Mouse (Mus musculus) urinary bladder, postnatal 14 days (tissue): ENCODE measurements around the gene Tbc1d23.
"Not testable (repeated sequence)": the region's sequence is repeated elsewhere in the genome, so short reads cannot be mapped to it uniquely, and the experiment has no call there.

Experiments used
- DNase-seq: peaks from one replicate; pipeline ENCODE4 v3.0.0; 2021; ENCODE audit warnings: low spot score

Tbc1d23 gene

DNA sequence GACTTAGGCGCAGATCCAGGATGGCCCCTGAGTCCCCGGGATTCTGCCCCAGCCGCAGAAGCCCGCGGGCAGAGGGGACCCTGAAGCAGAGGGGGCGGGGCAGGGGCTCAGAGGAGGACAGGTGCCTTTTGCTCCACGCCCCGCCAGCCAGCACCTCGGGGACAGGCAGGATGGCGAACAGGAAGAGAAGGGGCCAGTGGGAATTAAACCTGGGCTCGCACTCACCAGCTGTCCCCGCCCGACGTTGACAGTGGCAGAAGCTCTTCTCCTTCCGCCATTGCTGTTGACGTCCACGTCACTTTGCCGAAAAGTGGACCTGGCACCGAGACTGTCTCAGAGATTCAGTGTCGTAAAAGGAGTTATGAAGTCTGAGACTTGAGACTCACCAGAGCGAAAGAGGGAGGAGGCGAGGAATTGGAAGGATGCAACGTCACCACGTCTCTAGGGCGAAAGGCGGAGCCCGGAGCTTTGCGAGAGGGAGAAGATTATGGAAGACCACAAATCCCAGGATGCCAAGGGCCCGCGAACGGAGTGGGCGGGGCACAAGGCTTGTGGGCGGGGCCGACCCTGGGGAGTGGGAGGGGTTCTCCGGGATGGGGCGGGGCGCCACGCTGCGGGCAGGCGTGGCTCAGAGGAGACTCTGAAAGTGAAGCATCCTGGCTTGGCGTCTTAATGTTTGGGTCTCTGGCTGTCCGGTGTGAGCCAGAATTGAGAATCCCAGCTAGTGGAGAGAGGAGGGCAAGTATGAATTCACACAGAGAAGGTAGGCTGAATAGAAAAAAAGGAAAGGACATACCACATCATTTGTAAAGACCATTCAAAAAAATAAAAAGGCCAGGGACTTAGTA, at the start of gene Tbc1d23:
Gene Tbc1d23, minus strand, starts transcription at position 416 of the 848 bp plus-strand sequence.
- DNase-seq, result peak; percentile 96

DNA sequence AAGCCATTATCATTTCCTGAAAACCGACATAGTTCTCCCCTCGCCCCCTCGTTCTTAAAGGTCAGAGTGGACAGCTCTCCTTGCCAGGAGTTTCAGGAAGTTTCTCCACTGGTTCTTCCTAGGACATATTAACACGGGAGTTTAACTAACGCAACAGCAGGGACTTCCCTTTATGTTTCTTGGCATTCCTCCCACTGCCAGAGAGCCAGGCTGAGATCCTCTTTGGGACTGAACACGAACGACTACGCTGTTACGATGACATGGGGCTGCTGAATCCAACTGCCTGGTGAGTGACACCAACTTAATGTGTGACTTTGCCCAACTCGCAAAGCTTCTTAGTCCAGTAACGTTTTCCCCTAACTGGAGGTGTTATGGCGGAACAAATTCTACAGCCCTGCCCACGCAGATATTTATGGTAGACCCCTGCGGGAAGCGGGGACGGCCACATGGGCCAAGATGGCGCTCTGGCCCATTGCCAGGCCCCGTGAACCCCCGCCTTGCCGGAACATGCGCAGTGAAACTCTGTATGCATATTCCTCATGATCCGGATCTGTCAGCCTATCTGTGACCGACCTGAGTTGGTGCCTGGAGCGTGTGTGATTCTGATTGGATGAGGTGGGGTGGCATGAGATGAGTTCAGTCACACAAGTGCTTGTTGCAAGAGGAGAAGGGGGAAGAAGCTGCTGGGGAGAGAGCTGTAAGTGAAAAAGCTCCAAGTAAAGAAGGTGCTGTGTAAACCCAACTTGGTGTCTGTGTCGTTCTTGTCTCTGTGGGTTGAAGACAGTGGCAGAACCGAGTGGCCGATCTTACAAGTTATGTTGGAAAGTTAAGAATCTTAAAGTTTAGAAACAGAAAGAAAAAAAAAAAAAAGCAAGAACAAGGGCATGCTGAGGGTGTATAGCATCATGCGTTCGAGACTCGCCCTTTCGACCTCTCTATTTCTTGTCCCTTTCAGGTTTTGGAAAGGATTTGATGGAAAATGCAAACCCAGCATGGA, 49.2 kb upstream of the Tbc1d23 start:
- DNase-seq, result no peak

GRCm38 (mm10) chr16:57278976-57279626, 47.8 kb upstream of the Tbc1d23 start:
- DNase-seq, result no peak

DNA sequence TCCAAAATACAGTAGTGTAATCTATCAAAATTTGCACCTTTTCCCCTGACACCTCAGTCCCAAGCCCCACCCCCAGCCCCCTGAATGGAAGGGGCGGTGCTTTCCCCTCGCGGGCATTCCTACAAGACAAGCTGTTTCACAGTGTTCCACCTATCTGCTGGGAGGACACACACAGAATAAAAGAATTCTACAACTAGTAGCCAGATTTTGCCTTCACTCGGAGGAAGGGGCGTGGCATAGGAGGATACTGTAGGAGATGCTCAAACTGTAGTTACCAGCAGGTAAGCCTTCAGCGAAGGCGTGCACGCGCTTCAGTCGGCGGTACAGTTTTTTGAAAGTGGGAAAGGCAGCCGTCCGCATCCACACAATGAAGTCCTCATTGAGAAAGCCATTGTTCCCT, 38.4 kb upstream of the Tbc1d23 start:
- no peak for DNase-seq

DNA sequence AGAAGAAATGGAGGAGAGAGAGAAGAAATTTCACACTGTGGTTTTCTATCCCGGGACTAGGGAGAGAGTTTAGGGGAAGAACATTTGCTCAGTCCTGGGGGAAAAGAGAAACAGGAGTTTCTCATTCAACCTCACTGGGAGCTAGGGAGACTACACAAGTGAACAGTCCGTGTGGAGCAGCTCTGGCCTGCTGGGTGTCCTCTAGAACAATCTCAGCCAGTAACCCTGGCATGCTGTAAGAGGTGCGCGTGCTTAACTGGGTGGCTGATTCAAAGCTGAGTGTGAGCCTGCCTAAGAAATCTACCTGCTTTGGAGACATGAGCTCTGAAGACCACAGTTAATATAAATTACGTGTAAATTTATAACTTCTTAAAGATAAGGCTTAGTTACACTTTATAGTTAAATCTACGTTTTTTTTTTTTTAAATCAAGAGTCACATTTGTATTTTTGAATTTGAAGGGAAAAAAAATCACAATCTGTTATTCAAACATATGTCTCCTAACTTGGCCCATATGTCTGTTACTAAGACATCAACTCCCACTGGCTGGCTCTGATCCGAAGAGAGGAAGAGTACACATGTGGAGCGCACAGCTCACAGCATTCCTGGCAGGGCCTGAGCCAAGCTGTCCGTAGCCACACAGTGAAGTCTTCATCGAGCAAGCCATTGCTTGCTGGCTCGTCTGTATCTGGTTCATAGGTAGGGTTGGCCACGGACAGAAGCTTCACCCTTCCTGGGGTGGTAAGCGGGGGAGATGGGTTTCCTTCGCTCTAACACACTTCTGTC, 36.9 kb upstream of the Tbc1d23 start:
- DNase-seq, result no peak

DNA sequence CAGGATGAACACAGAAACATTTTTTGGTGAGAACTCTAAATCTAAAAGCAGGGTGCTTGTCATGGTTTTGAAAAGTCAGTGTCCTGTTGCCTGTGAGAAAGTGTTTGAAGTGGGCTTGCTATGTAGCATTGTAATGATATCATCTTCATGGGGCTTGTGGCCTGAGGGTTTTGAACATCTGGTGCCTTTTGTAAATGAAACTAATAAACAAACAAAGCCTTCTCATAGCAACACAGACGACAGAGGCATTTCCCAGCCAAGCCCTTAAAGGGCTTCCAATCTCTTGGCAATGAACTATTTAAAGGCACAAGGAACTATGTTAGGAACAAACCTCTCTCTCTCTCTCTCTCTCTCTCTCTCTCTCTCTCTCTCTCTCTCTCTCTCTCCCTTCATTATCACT, 35.8 kb upstream of the Tbc1d23 start:
- peak; percentile 16 for DNase-seq

- no peak for DNase-seq
These were observed 28.8 kb upstream of the Tbc1d23 start for GRCm38 (mm10) chr16:57260152-57260551.

DNA sequence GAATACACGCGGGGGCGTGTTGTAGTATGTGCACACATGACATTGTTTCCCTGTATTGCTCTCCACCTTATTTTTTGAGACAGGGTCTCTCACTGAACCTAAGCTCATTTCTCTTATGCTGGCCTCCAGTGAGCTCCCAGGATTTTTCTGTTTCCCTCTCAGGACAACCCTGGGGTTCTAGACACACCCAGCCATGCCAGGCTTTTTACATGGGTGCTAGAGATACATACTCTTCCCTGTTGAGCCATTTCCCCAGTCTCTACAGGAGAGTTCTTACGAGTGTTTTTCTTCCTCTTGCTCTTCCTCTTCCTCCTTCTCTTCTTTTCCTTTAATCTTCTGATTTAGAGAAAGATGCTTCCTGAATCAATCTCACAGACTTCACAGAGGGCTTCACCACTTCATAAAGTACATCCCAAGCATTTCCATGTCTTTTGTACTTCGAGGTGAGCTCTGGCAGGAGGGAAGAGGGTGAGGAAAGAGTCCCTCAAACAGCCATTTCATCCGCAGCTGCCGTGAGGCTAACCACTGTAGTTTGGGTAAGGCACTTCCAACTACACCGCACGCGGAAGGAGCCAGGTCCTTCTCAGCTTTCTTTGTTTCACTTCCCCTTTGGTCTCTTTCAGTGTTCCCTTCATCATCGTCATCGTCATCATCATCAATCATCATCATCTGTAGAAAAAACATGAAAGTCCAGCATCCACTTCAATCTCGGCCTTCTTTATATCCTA, 28.2 kb upstream of the Tbc1d23 start:
- DNase-seq, result no peak

- DNase-seq, result peak; percentile 10
These were observed 20.5 kb upstream of the Tbc1d23 start for GRCm38 (mm10) chr16:57251589-57252421.

DNA sequence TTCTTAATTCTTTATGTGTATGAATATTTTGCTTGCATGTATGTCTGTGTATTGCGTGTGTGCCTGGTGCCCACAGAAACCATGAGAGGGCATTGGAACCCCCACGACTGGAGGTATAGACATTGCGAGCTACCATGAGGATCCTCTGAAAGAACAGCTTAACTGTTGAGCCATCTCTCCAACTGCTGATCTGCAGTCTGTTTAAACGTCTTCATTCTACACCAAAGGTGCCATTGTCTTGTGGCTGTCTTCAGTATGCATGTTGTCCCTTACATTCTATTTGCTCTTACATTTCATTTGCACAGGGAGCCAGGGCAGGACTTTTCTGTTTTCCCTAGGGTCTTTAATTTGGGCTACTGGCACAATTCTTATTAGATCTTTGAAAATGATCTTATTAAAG, 19.7 kb upstream of the Tbc1d23 start:
- no peak for DNase-seq

GRCm38 (mm10) chr16:57247464-57247863, 16.2 kb upstream of the Tbc1d23 start:
- no peak for DNase-seq

DNA sequence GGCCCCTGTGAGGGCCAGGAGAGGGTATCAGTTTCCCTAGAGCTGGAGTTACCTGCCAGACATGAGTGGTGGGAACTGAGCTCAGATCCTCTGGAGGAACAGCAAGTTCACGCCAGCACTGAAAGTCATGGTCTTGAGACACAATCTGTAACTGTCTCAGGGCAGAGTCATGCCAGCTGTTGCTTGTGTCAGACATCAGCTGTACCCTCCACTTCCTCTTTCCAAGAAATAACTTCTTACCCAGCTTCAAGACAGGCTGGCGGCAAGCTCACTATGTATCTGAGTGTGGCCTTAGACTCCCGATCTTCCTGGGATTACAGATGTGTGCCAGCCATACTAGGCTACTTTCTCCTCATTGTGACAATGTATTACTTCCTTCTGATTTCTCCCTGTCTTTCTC, 15.3 kb upstream of the Tbc1d23 start:
- no peak for DNase-seq

- DNase-seq, result peak; percentile 86
These were observed 12.5 kb upstream of the Tbc1d23 start for GRCm38 (mm10) chr16:57243858-57244248.

GRCm38 (mm10) chr16:57243205-57243857, 12.0 kb upstream of the Tbc1d23 start:
- no peak for DNase-seq

GRCm38 (mm10) chr16:57242857-57243204, 11.5 kb upstream of the Tbc1d23 start:
- DNase-seq, result no peak

DNA sequence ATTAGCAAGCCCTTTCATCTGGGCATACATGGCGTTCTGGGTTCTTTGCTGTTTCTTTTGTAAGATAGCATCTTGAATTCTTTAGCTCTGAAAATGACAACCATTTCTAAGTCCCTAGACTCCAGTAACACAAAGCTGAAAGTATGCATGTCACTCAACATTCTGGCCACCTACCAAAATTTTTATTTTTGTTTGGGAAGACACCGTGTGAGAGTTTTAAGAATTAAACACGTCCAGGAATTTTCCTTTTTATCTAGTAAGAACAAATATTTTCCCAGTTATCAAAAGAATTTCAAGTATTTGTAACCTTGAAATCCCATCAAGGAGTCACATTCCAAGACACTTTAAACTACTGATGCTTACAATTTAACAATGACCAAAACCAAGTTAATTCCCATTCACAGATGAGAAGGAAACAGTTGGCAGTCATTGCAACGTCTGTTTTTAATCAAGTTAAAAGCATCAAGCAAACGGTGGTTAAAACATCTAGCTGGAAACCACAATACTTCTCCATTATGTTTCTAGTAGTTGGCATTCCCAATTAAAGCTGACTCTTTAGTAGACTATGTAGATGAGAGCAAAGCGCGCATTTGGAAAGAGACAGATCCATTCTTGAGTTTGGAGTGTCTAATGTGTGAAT, 4.7 kb upstream of the Tbc1d23 start:
- DNase-seq, result no peak

DNA sequence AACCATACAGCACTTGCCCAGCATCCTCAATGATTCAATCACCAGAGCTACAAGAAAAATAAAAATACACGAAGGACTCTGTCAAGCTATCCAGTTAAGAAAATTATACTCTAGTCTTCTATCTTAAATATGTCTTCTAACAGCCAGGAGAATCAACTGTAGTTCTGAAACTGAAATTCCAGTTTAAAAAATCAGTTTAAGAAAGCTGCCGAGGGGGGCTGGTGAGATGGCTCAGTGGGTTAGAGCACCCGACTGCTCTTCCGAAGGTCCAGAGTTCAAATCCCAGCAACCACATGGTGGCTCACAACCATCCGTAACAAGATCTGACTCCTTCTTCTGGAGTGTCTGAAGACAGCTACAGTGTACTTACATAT, 620 bp upstream of the Tbc1d23 start:
- DNase-seq, result not testable (repeated sequence)

DNA sequence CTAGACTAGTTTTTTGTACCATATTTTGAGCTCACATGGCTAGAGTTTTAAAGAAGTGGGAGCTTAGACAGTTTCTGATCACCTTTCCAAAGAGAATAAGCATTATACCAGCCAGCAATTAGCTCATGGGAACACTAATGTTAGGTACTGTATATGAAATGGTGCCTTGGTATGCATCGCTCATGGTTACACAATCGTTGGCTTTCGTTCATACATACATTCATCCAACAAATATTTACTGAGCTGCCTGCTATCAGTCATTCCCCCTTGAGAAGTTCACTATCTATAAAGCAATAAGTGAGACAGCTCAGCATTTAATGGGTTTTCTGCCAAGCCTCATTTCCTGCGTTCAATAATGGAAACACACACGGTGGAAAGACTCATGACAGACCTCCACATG, 4.9 kb downstream of the Tbc1d23 start:
- DNase-seq, result no peak

- DNase-seq, result no peak
These were observed 10.9 kb downstream of the Tbc1d23 start for GRCm38 (mm10) chr16:57220361-57220760.
